Mouse (Mus musculus): ENCODE measurements at regions not wholly inside any gene's neighbourhood (a gene's known extent, or its start where the extent isn't known, plus 50 kb on each side); places are given as distances from the start of the nearest gene placed in this dataset.

DNA sequence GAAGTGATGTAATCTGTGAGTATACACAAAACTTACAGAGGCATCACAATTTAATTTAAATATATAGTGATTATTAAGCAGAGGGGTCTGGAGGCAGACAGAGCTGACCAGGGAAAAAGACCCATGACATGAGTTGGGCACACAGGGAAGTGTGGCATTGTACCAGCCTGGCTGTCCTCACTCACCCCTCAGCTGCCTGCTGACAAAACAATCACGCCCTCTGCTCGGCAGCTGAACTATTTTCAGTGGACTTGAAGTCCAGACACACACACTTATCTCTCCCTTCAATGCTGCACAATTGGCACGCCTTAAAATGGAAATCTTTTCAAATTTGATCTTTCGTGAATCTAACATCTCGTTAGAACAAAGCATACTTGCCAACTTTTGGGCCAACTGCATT, 106.6 kb downstream of the Arrdc3 start:
- H3K27me3 ChIP-seq (ENCODE audit: control insufficient read depth, insufficient read depth, insufficient read length): no peaks in the 10 kb centered on the region
- H3K4me2 ChIP-seq (ENCODE audit: low read depth): peak overlapping the region; percentile 1
- H3ac ChIP-seq (ENCODE audit: control insufficient read depth, insufficient read length): no peak overlapping the region
- no peaks in the 10 kb centered on the region for H3K79me2 ChIP-seq (ENCODE audit: control insufficient read depth, insufficient read depth)
- no peak overlapping the region for H3K4me3 ChIP-seq
- peak; percentile 39 for TF ChIP-seq TCF12 (IDR thresholded peaks at IDR 0.05; ENCODE audit: insufficient read depth, poor library complexity, severe bottlenecking)
- peak in 2 of 3 experiments; percentile 14 to 76 for TF ChIP-seq MYOD1 (IDR thresholded peaks at IDR 0.05; ENCODE audit: control insufficient read depth in 1 of 3, insufficient read length in 2 of 3, low read depth in 2 of 3)
- no peak for TF ChIP-seq E2F4 (IDR thresholded peaks at IDR 0.05; ENCODE audit: insufficient read depth)
- TF ChIP-seq MYOG (IDR thresholded peaks at IDR 0.05; ENCODE audit: control insufficient read depth in 1 of 3, insufficient read depth in 1 of 3, insufficient read length in 2 of 3, low read depth in 2 of 3): peak in 2 of 3 experiments; percentile 78 to 80
- no peak for TF ChIP-seq MAX (IDR thresholded peaks at IDR 0.05; ENCODE audit: low read depth)
- no peaks in the 10 kb centered on the region for H3K36me3 ChIP-seq (ENCODE audit: control insufficient read depth, insufficient read depth)

DNA sequence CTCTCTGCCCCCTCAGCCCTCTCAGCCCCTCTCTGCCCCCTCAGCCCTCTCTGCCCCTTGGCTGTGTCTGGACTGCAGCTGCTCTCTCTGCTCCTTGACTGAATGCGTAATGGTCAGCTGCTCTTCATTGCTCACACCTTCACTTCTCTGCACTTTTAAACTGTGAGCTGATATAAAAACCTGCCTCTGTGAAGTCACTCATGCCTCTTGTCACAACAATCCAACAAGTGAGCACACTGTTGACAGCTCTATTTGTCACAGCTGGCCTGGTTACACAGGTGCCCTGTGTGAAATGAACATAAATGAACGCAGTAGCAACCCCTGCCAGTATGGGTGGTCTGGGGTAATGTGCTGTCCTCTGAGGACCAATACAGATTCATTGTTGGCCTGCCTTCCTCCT, 109.2 kb downstream of the Arrdc3 start:
- H3K36me3 ChIP-seq (ENCODE audit: control insufficient read depth, insufficient read depth): no peaks in the 10 kb centered on the region
- no peak overlapping the region for H3K4me2 ChIP-seq (ENCODE audit: low read depth)
- TF ChIP-seq E2F4 (IDR thresholded peaks at IDR 0.05; ENCODE audit: insufficient read depth): no peak
- no peaks in the 10 kb centered on the region for H3K79me2 ChIP-seq (ENCODE audit: control insufficient read depth, insufficient read depth)
- H3ac ChIP-seq (ENCODE audit: control insufficient read depth, insufficient read length): no peak overlapping the region
- no peak overlapping the region for H3K4me3 ChIP-seq
- no peaks in the 10 kb centered on the region for H3K27me3 ChIP-seq (ENCODE audit: control insufficient read depth, insufficient read depth, insufficient read length)

DNA sequence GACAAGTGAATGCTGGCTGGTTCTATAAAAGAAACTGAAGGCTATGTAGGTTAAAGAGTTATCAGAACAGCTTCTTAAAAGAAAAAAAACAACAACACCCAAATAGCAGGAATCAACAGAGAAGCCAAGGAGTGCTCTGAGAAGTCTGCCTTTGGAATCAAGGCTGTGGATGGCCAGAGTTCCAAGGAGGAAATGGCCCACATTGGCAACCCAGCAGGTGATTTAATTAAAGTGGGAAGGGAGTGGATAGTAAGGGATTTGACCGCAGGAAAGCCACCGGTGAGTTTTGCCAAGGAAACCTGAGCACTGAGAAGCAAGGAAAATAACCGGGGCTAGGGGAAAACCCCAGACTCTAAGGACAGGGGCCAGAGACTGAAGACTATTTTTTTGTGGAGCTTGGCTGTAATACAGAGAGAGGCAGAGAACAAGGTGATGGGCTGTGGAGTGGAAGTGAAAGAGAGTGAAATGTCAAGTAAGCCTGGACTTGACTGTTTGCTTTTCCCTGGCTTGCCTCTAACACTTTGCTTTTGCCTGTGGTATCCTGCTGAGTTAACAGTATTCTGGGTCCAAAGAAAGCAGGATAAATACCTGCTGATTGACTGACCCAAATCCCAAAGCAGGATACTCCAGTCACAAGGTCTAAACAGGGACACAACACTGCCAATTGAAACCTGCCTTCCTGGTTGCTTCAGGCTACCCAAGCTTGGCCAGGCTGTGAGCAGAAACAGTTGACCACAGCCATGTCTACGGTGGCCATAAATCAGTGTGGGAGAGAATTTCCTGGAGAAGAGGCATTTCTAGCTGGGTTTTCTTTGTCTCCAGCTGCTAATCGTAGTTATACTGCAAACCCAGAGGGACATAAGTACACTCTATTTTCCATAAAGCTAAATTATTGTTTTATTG, 125.9 kb downstream of the Arrdc3 start:
- no peak overlapping the region for H3K4me2 ChIP-seq (ENCODE audit: low read depth)
- H3K79me2 ChIP-seq (ENCODE audit: control insufficient read depth, insufficient read depth): no peaks in the 10 kb centered on the region
- no peaks in the 10 kb centered on the region for H3K36me3 ChIP-seq (ENCODE audit: control insufficient read depth, insufficient read depth)
- no peak for TF ChIP-seq POLR2AphosphoS2 (IDR thresholded peaks at IDR 0.05; ENCODE audit: insufficient read length, low read depth)
- no peak for TF ChIP-seq POLR2A (IDR thresholded peaks at IDR 0.05; ENCODE audit: insufficient read length, low read depth)
- no peak for TF ChIP-seq MAX (IDR thresholded peaks at IDR 0.05; ENCODE audit: low read depth)
- TF ChIP-seq SRF (IDR thresholded peaks at IDR 0.05; ENCODE audit: control insufficient read depth, insufficient read length, low read depth): no peak
- no peak for TF ChIP-seq CEBPB (IDR thresholded peaks at IDR 0.05; ENCODE audit: insufficient read depth, poor library complexity, severe bottlenecking)
- TF ChIP-seq MYOD1 (IDR thresholded peaks at IDR 0.05; ENCODE audit: control insufficient read depth in 1 of 3, insufficient read length in 2 of 3, low read depth in 2 of 3): no peak
- TF ChIP-seq REST (IDR thresholded peaks at IDR 0.05; ENCODE audit: insufficient read depth, insufficient read length): no peak
- no peak for TF ChIP-seq MYOG (IDR thresholded peaks at IDR 0.05; ENCODE audit: control insufficient read depth in 1 of 3, insufficient read depth in 1 of 3, insufficient read length in 2 of 3, low read depth in 2 of 3)
- TF ChIP-seq TCF12 (IDR thresholded peaks at IDR 0.05; ENCODE audit: insufficient read depth, poor library complexity, severe bottlenecking): no peak
- TF ChIP-seq USF1 (IDR thresholded peaks at IDR 0.05; ENCODE audit: low read depth): no peak
- no peak for TF ChIP-seq E2F4 (IDR thresholded peaks at IDR 0.05; ENCODE audit: insufficient read depth)
- H3ac ChIP-seq (ENCODE audit: control insufficient read depth, insufficient read length): no peak overlapping the region
- H3K4me3 ChIP-seq: no peak overlapping the region
- H3K27me3 ChIP-seq (ENCODE audit: control insufficient read depth, insufficient read depth, insufficient read length): no peaks in the 10 kb centered on the region

DNA sequence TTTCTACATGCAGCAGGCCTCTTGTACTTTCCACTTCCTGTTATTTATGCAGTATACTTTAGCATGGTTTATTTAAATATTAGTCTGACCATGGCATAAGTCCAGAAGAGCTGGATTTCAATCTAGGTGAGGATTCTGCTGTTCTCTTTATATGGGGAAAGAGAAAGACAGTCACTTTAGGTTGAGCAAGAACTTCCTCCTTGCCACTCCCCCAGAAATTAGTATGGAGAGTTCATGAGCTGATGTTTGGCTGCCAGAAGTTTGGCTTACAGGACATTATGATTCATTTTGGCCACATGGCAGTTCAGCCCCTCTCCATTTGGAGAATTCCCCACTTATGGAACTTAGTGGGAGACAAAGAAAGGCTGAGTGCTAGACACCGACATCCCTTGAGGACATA, 130.8 kb downstream of the Arrdc3 start:
- Histone ChIP-seq H3K79me2 (ENCODE audit: control insufficient read depth, insufficient read depth) (no peaks in the 10 kb centered on the region), H3K4me3 (no peak overlapping the region), H3K4me2 (ENCODE audit: low read depth) (no peak overlapping the region), H3K27me3 (ENCODE audit: control insufficient read depth, insufficient read depth, insufficient read length) (no peaks in the 10 kb centered on the region), H3ac (ENCODE audit: control insufficient read depth, insufficient read length) (no peak overlapping the region), H3K36me3 (ENCODE audit: control insufficient read depth, insufficient read depth) (no peaks in the 10 kb centered on the region)
- no peak for TF ChIP-seq MAX (IDR thresholded peaks at IDR 0.05; ENCODE audit: low read depth)
- TF ChIP-seq SRF (IDR thresholded peaks at IDR 0.05; ENCODE audit: control insufficient read depth, insufficient read length, low read depth): no peak

DNA sequence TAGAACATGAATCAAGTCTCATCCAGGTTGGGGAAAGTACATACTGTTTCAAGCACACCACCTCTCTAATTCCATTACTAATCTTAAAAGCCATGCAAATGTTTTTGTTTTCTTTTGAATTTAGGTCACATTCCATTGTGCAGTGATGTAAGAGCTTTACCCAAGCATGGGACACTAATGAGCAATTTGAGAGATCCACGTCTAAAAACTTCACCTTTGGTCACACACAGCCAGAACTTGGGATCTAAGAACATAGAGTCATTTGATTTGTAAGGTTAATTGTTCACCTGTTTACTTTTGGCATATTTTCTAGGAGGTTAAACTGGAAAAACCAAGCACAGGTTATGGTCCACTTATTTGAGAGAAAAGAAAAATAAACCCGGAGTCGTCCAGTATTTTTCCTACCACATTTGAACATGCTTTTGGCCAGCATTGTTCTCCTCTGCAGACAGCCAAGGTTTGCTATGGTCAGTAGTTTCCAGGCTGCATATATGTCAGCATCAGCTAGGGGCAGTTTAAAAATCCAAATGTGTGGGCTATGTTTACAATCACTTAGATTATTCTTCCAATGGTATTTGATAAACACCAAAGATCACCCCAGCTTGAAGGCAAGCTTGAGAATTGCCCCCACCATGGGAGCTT, 137.0 kb downstream of the Arrdc3 start:
- Histone ChIP-seq H3K79me2 (ENCODE audit: control insufficient read depth, insufficient read depth) (no peaks in the 10 kb centered on the region), H3ac (ENCODE audit: control insufficient read depth, insufficient read length) (no peak overlapping the region), H3K27me3 (ENCODE audit: control insufficient read depth, insufficient read depth, insufficient read length) (no peaks in the 10 kb centered on the region), H3K4me2 (ENCODE audit: low read depth) (no peak overlapping the region), H3K4me3 (no peak overlapping the region), H3K36me3 (ENCODE audit: control insufficient read depth, insufficient read depth) (no peaks in the 10 kb centered on the region)
- no peak for TF ChIP-seq REST (IDR thresholded peaks at IDR 0.05; ENCODE audit: insufficient read depth, insufficient read length)
- no peak for TF ChIP-seq E2F4 (IDR thresholded peaks at IDR 0.05; ENCODE audit: insufficient read depth)
- TF ChIP-seq USF1 (IDR thresholded peaks at IDR 0.05; ENCODE audit: low read depth): no peak
- TF ChIP-seq MAX (IDR thresholded peaks at IDR 0.05; ENCODE audit: low read depth): no peak
- no peak for TF ChIP-seq POLR2A (IDR thresholded peaks at IDR 0.05; ENCODE audit: insufficient read length, low read depth)
- TF ChIP-seq TCF3 (IDR thresholded peaks at IDR 0.05; ENCODE audit: insufficient read length, low read depth): no peak
- TF ChIP-seq TCF12 (IDR thresholded peaks at IDR 0.05; ENCODE audit: insufficient read depth, poor library complexity, severe bottlenecking): no peak
- TF ChIP-seq MYOG (IDR thresholded peaks at IDR 0.05; ENCODE audit: control insufficient read depth in 1 of 3, insufficient read depth in 1 of 3, insufficient read length in 2 of 3, low read depth in 2 of 3): no peak
- TF ChIP-seq CEBPB (IDR thresholded peaks at IDR 0.05; ENCODE audit: insufficient read depth, poor library complexity, severe bottlenecking): no peak
- no peak for TF ChIP-seq MYOD1 (IDR thresholded peaks at IDR 0.05; ENCODE audit: control insufficient read depth in 1 of 3, insufficient read length in 2 of 3, low read depth in 2 of 3)
- no peak for TF ChIP-seq SRF (IDR thresholded peaks at IDR 0.05; ENCODE audit: control insufficient read depth, insufficient read length, low read depth)
- TF ChIP-seq POLR2AphosphoS2 (IDR thresholded peaks at IDR 0.05; ENCODE audit: insufficient read length, low read depth): no peak
